Mouse (Mus musculus) liver, embryonic 15.5 days (tissue): ENCODE data around the gene Sh3tc1. TPM values are rescaled to one million over a fixed set of nuclear protein-coding genes. Genes with fewer than 3 reads are reported as not detected.

Experiments
- ATAC-seq: fragments of 200-750 bp; cut with Nextera tagmentation; 2 replicates; pipeline ENCODE4 v1.8.0; 2017; ENCODE audit warnings: moderate number of reproducible peaks, mild to moderate bottlenecking, moderate library complexity; ENCODE audit not compliant: insufficient read depth
- H3K27ac ChIP-seq: fragments of 300-500 bp; sonication (generic); replicated peaks from 2 replicates; pipeline ENCODE4 v1.5.1; 2015; ENCODE audit warnings: mild to moderate bottlenecking, inconsistent platforms
- H3K27me3 ChIP-seq: fragments of 300-500 bp; sonication (generic); 2 replicates; pipeline ENCODE4 v1.6.1; 2015; ENCODE audit warnings: mild to moderate bottlenecking, inconsistent platforms
- H3K36me3 ChIP-seq: fragments of 300-500 bp; sonication (generic); replicated peaks from 2 replicates; pipeline ENCODE4 v1.6.1; 2015; ENCODE audit warnings: moderate library complexity, mild to moderate bottlenecking, inconsistent platforms
- H3K4me1 ChIP-seq: fragments of 300-500 bp; sonication (generic); replicated peaks from 2 replicates; pipeline ENCODE4 v1.6.1; 2015; ENCODE audit warnings: inconsistent platforms
- H3K4me2 ChIP-seq: fragments of 300-500 bp; sonication (generic); 2 replicates; pipeline ENCODE4 v1.6.1; 2015; ENCODE audit warnings: moderate library complexity, mild to moderate bottlenecking, inconsistent platforms
- H3K4me3 ChIP-seq: fragments of 300-500 bp; sonication (generic); replicated peaks from 2 replicates; pipeline ENCODE4 v1.5.1; 2015; ENCODE audit warnings: mild to moderate bottlenecking, inconsistent platforms
- H3K9ac ChIP-seq: fragments of 300-500 bp; sonication (generic); 2 replicates; pipeline ENCODE4 v1.6.1; 2015; ENCODE audit warnings: moderate library complexity, mild to moderate bottlenecking, inconsistent platforms
- H3K9me3 ChIP-seq: fragments of 300-500 bp; sonication (generic); replicated peaks from 2 replicates; pipeline ENCODE4 v1.6.1; 2016; ENCODE audit warnings: inconsistent platforms
- WGBS: fragments of 180-500 bp; shearing (Covaris S2); methylation state at CpG from one replicate; pipeline ENCODE4 v1.1.7; 2015; ENCODE audit warnings: mixed read lengths; ENCODE audit not compliant: insufficient replicate concordance; 5-methylcytosine and 5-hydroxymethylcytosine counted together
- polyA plus RNA-seq: library from polyadenylated mRNA; unstranded; fragments of >200 nt; fragmentation: Nextera tagmentation; extraction: Ambion mirVana; gene quantifications from 2 replicates; pipeline ENCODE4 v1.2.1, GENCODE M21; 2015

Sh3tc1 gene
- polyA plus RNA-seq, 1 experiment from 2014 or later, result 2.7 TPM

DNA sequence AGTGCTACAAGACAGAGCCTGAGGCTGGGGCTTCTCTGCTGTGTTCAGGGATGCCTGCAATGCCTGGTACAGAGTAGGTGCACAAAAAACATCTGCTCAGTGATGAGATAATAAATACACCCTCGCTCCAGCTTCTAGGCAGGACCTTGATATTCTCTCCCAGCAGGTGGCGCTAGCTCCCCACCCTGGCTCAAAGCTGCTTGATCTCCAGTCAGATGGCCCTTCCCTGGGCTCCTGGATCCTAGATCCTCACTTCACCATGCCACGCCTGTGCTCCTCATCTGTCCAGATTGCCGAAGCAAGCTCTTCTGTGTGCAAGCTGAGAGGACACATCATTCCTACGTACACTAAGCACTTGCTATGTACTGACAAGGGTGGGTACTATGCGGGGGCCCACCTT lies 38.7 kb downstream of the Sh3tc1 start:
- H3K4me1 ChIP-seq, result no peaks in the 10 kb centered on the region
- ATAC-seq, result no peak

GRCm38 (mm10) chr5:35695815-35696214 lies 44.0 kb downstream of the Sh3tc1 start:
- no peaks in the 10 kb centered on the region for H3K27me3 ChIP-seq
- H3K27ac ChIP-seq, result no peak overlapping the region
- no peak for ATAC-seq
- H3K9ac ChIP-seq, result no peak overlapping the region
- no peaks in the 10 kb centered on the region for H3K36me3 ChIP-seq
- H3K4me1 ChIP-seq, result no peaks in the 10 kb centered on the region
- no peak overlapping the region for H3K4me2 ChIP-seq
- H3K9me3 ChIP-seq, result no peaks in the 10 kb centered on the region
- WGBS, result 27% methylated on average over 5 of the region's 5 CpGs
- H3K4me3 ChIP-seq, result no peak overlapping the region

More for the DNA sequence above, 38.7 kb downstream of the Sh3tc1 start:
- H3K9ac ChIP-seq, result no peak overlapping the region
- H3K4me2 ChIP-seq, result no peak overlapping the region
- H3K36me3 ChIP-seq, result no peaks in the 10 kb centered on the region
- no peaks in the 10 kb centered on the region for H3K27me3 ChIP-seq
- H3K4me3 ChIP-seq, result no peak overlapping the region
- H3K9me3 ChIP-seq, result no peaks in the 10 kb centered on the region
- H3K27ac ChIP-seq, result no peak overlapping the region
- WGBS, result 32% methylated on average over 6 of the region's 6 CpGs

GRCm38 (mm10) chr5:35693638-35694037 lies 46.1 kb downstream of the Sh3tc1 start:
- Histone ChIP-seq H3K4me1 (no peaks in the 10 kb centered on the region), H3K9ac (no peak overlapping the region), H3K36me3 (no peaks in the 10 kb centered on the region), H3K9me3 (no peaks in the 10 kb centered on the region), H3K4me3 (no peak overlapping the region), H3K27me3 (no peaks in the 10 kb centered on the region), H3K27ac (no peak overlapping the region), H3K4me2 (no peak overlapping the region)
- ATAC-seq, result no peak
- 29% methylated on average over 4 of the region's 4 CpGs for WGBS

DNA sequence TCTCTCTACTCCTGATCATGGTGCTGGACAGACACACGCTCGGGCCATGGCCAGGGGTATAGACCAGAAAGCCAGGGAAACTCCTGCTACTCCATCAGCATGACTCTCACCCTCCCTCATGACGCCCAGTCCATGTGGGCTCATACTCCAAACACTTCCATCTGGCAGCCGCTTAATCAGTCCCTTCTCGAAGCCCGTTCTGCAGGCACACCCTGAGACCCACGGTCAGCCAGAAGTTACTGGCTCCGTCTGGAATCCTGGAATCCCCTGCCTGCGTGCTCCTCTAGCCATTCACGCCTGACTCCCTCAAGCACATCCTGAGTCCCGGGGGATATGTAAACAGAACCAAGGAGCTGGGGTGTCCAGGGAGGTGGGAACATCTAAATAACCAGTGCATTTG lies 48.5 kb downstream of the Sh3tc1 start:
- Histone ChIP-seq H3K36me3 (no peaks in the 10 kb centered on the region), H3K27me3 (no peaks in the 10 kb centered on the region), H3K9ac (no peak overlapping the region), H3K27ac (no peak overlapping the region), H3K9me3 (no peaks in the 10 kb centered on the region), H3K4me2 (no peak overlapping the region), H3K4me1 (no peaks in the 10 kb centered on the region), H3K4me3 (no peak overlapping the region)
- ATAC-seq, result no peak
- 50% methylated on average over 11 of the region's 11 CpGs for whole genome bisulfite sequencing

DNA sequence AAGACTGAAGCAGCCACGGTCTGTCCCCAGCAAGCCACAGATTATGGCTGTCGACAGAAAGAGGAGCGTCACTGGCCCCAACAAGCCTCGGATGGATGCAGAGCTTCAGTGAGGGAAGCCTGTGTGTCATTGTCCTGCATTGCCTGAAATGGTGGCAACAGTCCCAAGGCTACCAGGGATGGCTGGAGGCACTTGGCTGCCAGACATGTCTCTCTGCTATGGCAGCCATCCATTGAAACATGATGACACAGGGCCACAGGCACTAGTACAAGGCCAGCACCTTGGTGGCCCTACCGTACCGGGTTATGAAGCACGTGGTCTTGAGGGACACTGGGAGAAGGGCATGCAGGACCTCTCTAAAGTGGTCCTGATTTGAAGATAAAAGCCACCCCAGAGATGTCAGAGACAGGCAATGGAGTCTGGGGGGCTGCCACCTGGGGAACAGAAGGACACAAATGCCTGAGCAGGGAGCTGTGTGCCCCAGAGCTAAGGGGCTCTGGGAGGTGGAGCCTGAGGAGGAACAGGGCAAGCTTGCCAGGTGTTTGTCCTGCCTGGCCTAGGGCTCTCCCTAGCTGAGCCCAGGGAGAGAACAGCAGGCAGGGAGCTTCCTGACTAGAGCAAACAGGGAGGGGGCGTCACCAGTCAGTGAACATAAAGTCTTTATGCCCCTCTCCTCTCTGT lies 49.2 kb downstream of the Sh3tc1 start:
- WGBS, result 62% methylated on average over 8 of the region's 8 CpGs
- H3K4me1 ChIP-seq, result no peaks in the 10 kb centered on the region
- H3K27me3 ChIP-seq, result no peaks in the 10 kb centered on the region

GRCm38 (mm10) chr5:35689374-35689773 lies 50.4 kb downstream of the Sh3tc1 start:
- ATAC-seq, result no peak
- Histone ChIP-seq H3K9me3 (no peaks in the 10 kb centered on the region), H3K9ac (no peak overlapping the region), H3K4me3 (no peak overlapping the region), H3K4me1 (0 out of 2 replicates have a peak, but pooled peaks cover 6% of the 10 kb centered on the region), H3K36me3 (no peaks in the 10 kb centered on the region), H3K27ac (no peak overlapping the region), H3K27me3 (no peaks in the 10 kb centered on the region), H3K4me2 (no peak overlapping the region)

More for the DNA sequence above, 49.2 kb downstream of the Sh3tc1 start:
- ATAC-seq, result no peak
- H3K27ac ChIP-seq, result no peak overlapping the region
- H3K9ac ChIP-seq, result no peak overlapping the region
- H3K9me3 ChIP-seq, result no peaks in the 10 kb centered on the region
- no peak overlapping the region for H3K4me2 ChIP-seq
- no peak overlapping the region for H3K4me3 ChIP-seq
- no peaks in the 10 kb centered on the region for H3K36me3 ChIP-seq

DNA sequence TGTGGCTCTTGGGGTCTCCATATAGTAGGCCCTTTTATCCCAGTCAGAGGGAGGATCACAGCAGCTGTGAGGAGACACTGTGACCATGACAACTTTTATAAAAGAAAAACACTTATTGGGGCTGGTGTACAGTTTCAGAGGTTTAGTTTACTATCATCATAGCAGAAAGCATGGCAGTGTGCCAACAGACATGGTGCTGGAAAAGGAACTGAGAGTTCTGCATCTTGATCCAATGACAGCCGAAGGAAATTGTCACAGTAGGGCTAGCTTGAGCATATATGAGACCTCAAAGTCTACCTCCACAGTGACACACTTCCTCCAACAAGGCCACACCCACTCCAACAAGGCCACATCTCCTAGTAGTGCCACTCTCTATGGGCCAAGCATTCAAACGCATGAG lies 50.9 kb downstream of the Sh3tc1 start:
- Histone ChIP-seq H3K9ac (no peak overlapping the region), H3K27me3 (no peaks in the 10 kb centered on the region), H3K9me3 (no peaks in the 10 kb centered on the region), H3K27ac (no peak overlapping the region), H3K4me1 (0 out of 2 replicates have a peak, but pooled peaks cover 6% of the 10 kb centered on the region), H3K4me3 (no peak overlapping the region), H3K36me3 (no peaks in the 10 kb centered on the region), H3K4me2 (no peak overlapping the region)
- ATAC-seq, result no peak
- 50% methylated on average over 2 of the region's 2 CpGs for WGBS

GRCm38 (mm10) chr5:35687098-35687497 lies 52.7 kb downstream of the Sh3tc1 start:
- no peak overlapping the region for H3K4me3 ChIP-seq
- WGBS, result 27% methylated on average over 5 of the region's 5 CpGs
- H3K27me3 ChIP-seq, result no peaks in the 10 kb centered on the region
- no peak for ATAC-seq
- 0 out of 2 replicates have a peak, but pooled peaks cover 6% of the 10 kb centered on the region for H3K4me1 ChIP-seq
- no peak overlapping the region for H3K9ac ChIP-seq
- no peak overlapping the region for H3K27ac ChIP-seq
- H3K4me2 ChIP-seq, result no peak overlapping the region
- H3K9me3 ChIP-seq, result no peaks in the 10 kb centered on the region
- no peaks in the 10 kb centered on the region for H3K36me3 ChIP-seq

GRCm38 (mm10) chr5:35686336-35686735 lies 53.5 kb downstream of the Sh3tc1 start:
- no peak for ATAC-seq

GRCm38 (mm10) chr5:35685079-35685478 lies 54.7 kb downstream of the Sh3tc1 start:
- no peak for ATAC-seq
- Histone ChIP-seq H3K4me3 (no peak overlapping the region), H3K36me3 (no peaks in the 10 kb centered on the region), H3K27me3 (peaks cover 9% of the 10 kb centered on the region), H3K4me2 (no peak overlapping the region), H3K4me1 (0 out of 2 replicates have a peak, but pooled peaks cover 6% of the 10 kb centered on the region), H3K9me3 (no peaks in the 10 kb centered on the region), H3K27ac (no peak overlapping the region), H3K9ac (no peak overlapping the region)
- WGBS, result 16% methylated on average over 3 of the region's 3 CpGs

More at GRCm38 (mm10) chr5:35686336-35686735, 53.5 kb downstream of the Sh3tc1 start:
- no peak overlapping the region for H3K27ac ChIP-seq
- no peaks in the 10 kb centered on the region for H3K9me3 ChIP-seq
- no peaks in the 10 kb centered on the region for H3K36me3 ChIP-seq
- 0 out of 2 replicates have a peak, but pooled peaks cover under 1% of the 10 kb centered on the region for H3K27me3 ChIP-seq
- 57% methylated on average over 4 of the region's 4 CpGs for WGBS
- H3K4me2 ChIP-seq, result no peak overlapping the region
- H3K4me3 ChIP-seq, result no peak overlapping the region
- H3K4me1 ChIP-seq, result 0 out of 2 replicates have a peak, but pooled peaks cover 6% of the 10 kb centered on the region
- H3K9ac ChIP-seq, result no peak overlapping the region

- Histone ChIP-seq H3K36me3 (no peaks in the 10 kb centered on the region), H3K4me1 (0 out of 2 replicates have a peak, but pooled peaks cover 6% of the 10 kb centered on the region), H3K4me3 (no peak overlapping the region), H3K27me3 (peaks cover 40% of the 10 kb centered on the region), H3K4me2 (no peak overlapping the region), H3K9ac (no peak overlapping the region), H3K27ac (no peak overlapping the region), H3K9me3 (no peaks in the 10 kb centered on the region)
- 46% methylated on average over 2 of the region's 2 CpGs for WGBS
- no peak for ATAC-seq
Measured at GRCm38 (mm10) chr5:35680958-35681357, 58.8 kb downstream of the Sh3tc1 start.
